Mouse (Mus musculus) urinary bladder, adult 2 months (tissue): ENCODE data around the gene Tsr2. TPM values are rescaled to one million over a fixed set of nuclear protein-coding genes. Genes with fewer than 3 reads are reported as not detected.
A peak's percentile ranks its signal among the peaks of the same experiment; 100 is the strongest.

Experiments used
- DNase-seq: peaks from one replicate; pipeline ENCODE4 v3.0.0; 2022; ENCODE audit warnings: low spot score
- polyA plus RNA-seq: library from polyadenylated mRNA; depleted of rRNA; stranded (reverse); fragments of >200 nt; gene quantifications from 2 replicates; pipeline ENCODE4 v1.2.3, GENCODE M21; 2012; rRNA removed

Gene Tsr2
- polyA plus RNA-seq = 24.1 and 25.0 TPM in 2 replicates

- DNase-seq = peak; percentile 39
Observed at GRCm38 (mm10) chrX:151096171-151097058, at the start of gene Tsr2. Gene Tsr2, minus strand, starts transcription at chrX:151096543.

DNA sequence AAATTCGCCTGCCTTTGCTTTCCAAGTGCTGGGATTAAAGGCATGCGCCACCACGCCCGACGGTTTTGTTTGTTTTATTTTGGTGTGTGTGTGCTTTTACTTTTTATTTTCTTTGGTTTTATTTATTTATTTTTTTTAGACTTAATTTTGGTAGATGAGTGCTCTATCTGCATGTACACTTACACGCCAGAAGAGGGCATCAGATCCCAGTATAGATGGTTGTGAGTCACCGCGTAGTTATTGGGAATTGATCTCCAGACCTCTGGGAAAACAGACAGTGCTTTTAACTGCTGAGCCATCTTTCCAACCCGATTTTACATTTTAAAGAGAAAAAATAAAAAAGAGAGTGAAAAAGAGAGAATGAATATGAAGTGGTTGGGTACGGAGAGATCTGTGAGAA lies 36.4 kb upstream of the Tsr2 start:
- no peak for DNase-seq

DNA sequence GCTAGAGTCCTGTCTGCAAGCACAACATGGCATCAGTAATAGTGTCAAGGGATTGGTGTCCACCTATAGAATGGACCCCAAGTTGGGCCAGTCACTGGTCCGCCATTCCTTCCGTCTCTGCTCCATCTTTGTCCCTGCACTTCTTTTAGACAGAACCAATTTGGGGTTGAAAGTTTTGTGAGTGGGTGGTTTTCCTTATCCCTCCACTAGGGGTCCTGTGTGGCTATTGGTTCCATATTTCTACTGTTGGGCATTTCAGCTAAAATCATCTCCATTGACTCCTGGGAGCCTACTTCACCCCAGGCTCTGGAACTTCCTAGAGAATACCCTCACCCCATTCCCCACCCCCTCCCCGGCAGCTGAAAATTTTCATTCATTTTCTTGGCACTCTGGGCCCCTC lies 34.1 kb upstream of the Tsr2 start:
- DNase-seq = no peak

GRCm38 (mm10) chrX:151123933-151124332 lies 27.6 kb upstream of the Tsr2 start:
- no peak for DNase-seq

DNA sequence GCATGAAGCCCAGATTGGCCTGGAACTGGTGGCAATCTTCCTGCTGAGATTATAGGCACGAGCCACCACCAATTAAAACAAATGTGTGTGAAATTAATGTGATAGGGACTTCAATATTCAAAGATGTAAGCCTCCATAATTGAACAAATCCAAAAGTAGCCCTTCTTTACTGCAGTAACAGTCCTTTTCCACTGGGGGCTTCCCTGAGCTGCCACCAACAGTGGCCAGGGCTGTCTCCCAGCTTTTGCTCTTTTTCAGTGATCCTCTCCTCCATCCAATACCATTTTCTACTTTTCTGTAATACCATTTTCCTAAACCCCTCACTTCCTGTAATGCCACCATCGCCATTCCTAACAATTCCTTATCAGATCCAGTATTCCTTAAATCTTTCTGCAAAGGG lies 21.1 kb upstream of the Tsr2 start:
- DNase-seq = no peak

GRCm38 (mm10) chrX:151116795-151117194 lies 20.5 kb upstream of the Tsr2 start:
- no peak for DNase-seq

DNA sequence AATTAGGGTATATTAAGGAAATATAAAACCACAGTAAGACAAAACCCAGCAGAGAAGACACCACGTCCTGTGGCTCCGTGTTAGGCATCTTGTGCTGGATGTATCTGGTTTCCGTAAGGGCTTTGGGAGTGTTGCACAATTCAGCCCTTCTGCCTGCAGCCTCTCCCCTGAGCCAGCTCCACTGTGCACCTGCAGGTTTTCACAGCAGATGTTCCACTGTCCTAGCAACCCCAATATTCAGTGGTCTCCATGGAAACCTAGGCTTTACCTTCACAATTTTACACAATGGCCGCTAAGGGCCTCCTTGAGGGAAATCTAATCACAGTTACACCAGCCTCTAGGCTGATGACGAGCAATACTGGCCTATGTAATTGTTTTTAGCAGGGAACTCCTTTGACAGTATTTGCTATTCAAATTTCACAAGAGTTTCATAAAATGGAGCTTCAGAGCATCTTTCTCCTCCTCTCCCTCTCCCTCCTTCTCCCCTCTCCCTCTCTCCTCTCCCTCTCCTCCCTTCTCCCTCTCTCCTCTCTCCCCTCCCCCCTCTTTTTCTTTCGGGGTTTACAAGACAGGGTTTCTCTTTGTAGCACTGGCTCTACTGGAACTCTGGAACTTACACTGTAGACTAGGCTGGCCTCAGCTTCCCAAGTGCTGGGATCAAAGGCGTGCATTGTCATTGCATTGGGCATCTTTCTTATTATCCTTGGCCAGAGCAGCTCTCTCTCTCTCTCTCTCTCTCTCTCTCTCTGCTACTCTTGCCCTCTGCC lies 11.1 kb upstream of the Tsr2 start:
- DNase-seq = no peak

DNA sequence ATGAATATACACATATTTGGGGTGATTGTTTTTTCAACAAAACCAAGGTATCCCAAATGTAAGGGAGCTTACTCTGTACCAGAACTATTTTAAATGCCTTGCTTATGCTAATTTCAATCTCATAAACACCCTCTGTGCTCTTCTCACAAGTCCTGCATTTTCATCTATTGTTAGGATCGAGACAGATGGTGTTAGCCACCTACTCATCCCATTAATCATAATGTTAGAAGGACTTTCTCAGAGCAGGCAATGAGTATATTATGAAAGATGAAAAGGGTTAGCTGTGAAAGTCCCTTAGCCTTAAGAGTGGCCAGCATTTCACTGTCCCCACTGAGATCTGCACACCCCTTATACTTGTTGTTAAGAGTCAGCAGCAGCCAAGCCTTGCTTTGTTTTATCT lies 8.9 kb downstream of the Tsr2 start:
- no peak for DNase-seq

GRCm38 (mm10) chrX:151085599-151085998 lies 10.7 kb downstream of the Tsr2 start:
- DNase-seq = no peak

GRCm38 (mm10) chrX:151076941-151077485 lies 19.3 kb downstream of the Tsr2 start:
- no peak for DNase-seq

- DNase-seq = no peak
Observed at GRCm38 (mm10) chrX:151076007-151076406, 20.3 kb downstream of the Tsr2 start.

DNA sequence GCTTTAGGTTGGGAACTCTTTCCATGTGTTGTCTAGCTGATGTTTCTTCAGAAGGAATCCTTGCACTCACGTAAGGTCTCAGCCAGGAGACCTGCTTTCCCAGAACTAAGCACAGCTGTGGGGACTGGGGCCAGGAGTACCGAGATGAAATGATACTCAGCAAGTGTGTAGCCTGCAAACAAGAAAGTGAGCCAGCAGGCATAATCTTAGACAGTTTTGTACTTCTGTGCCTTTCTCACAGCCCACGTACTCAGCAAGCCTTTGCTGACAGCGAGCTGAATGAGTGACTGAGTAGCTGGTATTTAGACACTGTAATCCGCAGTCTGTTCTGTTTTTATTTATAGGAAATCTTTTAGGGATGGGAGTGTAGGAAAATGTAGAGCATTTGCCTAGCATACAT lies 28.5 kb downstream of the Tsr2 start:
- no peak for DNase-seq

DNA sequence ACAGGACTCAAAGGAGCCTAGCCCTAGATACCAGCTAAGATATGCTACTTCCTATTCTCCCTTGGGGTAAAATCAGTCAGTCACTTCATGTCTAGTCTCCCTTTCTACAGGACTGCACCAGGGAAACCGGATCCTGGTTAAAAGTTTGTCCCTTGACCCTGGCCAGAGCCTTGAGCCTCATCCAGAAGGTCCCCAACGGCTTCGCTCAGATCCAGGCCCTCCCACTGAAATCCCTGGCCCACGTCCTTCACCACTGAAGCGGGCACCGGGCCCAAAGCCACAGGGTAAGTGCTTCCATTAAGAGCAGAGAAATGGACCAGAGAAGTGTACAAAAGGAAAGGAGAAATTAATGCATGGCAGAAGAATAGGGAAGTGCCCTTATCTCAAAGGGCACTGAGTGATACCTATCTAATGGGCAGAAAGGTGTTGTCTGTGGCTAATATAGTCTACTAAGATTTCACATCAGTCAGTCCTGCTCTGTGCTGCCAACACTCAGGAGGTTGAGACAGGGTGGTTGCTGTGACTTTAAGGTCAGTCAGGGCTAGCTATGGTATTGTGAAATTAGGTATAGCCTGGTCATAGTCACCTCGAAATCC lies 30.2 kb downstream of the Tsr2 start:
- DNase-seq = no peak

DNA sequence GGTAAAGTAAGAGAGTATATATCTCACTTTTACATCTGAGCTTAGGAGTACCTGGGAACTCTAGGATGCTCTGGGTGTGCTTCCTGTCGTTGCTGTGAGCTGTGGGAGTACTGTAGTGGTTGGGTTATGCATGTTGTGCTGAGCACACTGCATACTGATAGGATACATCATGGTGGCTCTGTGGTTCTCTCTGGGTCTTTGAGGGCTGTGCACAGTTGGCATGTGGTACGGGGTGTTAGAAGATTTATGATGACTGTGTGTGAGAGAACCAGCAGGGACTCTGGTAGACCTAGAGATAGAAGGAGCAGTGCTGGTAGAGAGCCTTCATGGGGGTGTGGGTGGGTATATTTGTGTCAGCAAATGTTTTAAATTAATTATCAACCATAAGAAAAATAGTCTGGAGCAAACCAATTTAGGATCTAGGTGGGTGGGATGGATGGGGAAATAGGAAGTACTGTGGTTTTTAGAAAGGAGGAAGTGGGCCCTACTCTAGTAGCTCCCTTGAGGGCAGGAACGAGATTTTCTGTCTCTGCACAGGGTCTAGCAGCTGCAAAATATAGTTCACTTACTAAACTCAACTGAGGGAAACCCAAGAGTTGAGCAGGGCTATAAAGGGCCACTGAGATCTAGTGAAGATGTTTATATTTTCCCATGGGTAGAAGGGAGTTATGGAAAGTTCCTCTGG lies 34.6 kb downstream of the Tsr2 start:
- no peak for DNase-seq

- DNase-seq = no peak
Observed at GRCm38 (mm10) chrX:151059346-151059745, 37.0 kb downstream of the Tsr2 start.

DNA sequence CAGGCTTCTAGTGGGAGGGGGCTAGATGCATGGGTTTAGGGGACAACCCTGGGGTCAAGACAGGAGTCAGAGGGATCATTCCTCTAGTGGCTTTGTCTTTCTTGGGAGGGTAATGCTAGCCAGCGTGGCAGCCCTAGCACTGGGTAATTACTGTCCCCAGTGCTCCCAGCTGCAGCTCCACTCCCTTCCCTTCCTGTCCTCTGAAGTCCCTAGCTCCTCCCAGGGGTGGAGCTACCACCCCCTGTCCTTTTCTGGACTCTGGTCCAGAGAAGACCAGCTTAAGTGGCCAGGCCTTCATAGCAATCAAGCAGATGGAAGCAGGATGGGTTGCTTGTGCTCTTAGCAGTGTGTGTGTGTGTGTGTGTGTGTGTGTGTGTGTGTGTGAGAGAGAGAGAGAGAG lies 40.8 kb downstream of the Tsr2 start:
- no peak for DNase-seq

- no peak for DNase-seq
Observed at GRCm38 (mm10) chrX:151054489-151054888, 41.9 kb downstream of the Tsr2 start.

- DNase-seq = no peak
Observed at GRCm38 (mm10) chrX:151050337-151050736, 46.0 kb downstream of the Tsr2 start.

DNA sequence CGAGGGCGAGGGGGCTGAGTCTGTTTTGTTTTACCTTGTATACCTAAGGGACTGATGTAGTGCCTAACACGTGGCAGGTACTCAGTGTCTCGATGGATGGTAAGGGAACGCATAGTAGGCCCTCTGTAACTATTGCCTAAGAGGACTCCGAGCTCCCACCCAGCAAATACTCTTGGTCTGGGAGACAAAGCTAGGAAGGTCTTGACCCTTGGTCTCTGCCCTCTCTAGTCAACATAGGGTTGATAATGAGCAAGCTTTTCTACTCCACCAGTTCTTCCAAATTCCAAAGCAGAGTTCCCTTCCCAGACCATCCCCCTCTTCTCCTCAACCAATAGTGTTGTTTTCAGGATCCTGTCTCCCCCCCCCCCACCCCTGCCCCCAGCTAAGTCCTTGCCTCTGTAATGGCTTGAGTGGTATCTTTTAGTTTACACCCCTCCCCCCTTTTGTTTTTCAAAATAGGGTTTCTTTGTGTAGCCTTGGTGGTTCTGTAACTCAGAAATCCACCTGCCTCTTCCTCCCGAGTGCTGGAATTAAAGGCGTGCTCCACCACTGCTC lies 46.6 kb downstream of the Tsr2 start:
- DNase-seq = no peak

GRCm38 (mm10) chrX:151047431-151048058 lies 48.8 kb downstream of the Tsr2 start:
- DNase-seq = peak; percentile 36
